Mouse (Mus musculus): Measurements from ENCODE around the gene Sf3a2.

The Sf3a2 gene

GRCm38 (mm10) chr10:80845055-80845693, 47.2 kb downstream of the Sf3a2 start:
- DNase-seq (ENCODE audit: low read depth, low spot score) = no peak

GRCm38 (mm10) chr10:80845732-80846131, 47.7 kb downstream of the Sf3a2 start:
- DNase-seq (ENCODE audit: low read depth, low spot score) = no peak

- DNase-seq (ENCODE audit: low read depth, low spot score) = no peak
Measured at GRCm38 (mm10) chr10:80848571-80848970, 50.6 kb downstream of the Sf3a2 start.
